Mouse (Mus musculus) layer of hippocampus, adult 18-20 months (tissue): ENCODE measurements around the gene Ddx54. TPM values are rescaled to one million over a fixed set of nuclear protein-coding genes. Genes with fewer than 3 reads are reported as not detected.

Experiments used
- DNase-seq, 2 experiments: peaks; one replicate each; pipeline ENCODE4 v3.0.0; 2022; ENCODE audit warnings: low spot score in 2 of 2
- total RNA-seq, 2 experiments: library from RNA; stranded (reverse); gene quantifications; 2 replicates each; pipeline ENCODE4 v1.2.3; 2021

Ddx54 gene
- total RNA-seq, 2 experiments from 2014 or later = 39.3 to 40.5 TPM

GRCm38 (mm10) chr5:120609246-120609775, 3.2 kb upstream of the Ddx54 start:
- no peak for DNase-seq

GRCm38 (mm10) chr5:120610906-120611305, 1.6 kb upstream of the Ddx54 start:
- no peak for DNase-seq

GRCm38 (mm10) chr5:120611416-120611815, 1.1 kb upstream of the Ddx54 start:
- DNase-seq = no peak

- DNase-seq = peak; percentile 100
Observed at GRCm38 (mm10) chr5:120612822-120613604, 474 bp downstream of the Ddx54 start.

GRCm38 (mm10) chr5:120615903-120616302, 3.4 kb downstream of the Ddx54 start:
- no peak for DNase-seq

- no peak for DNase-seq
Observed at GRCm38 (mm10) chr5:120618778-120619177, 6.2 kb downstream of the Ddx54 start.

GRCm38 (mm10) chr5:120619201-120619600, 6.7 kb downstream of the Ddx54 start:
- peak in 1 of 2 experiments; percentile 76 for DNase-seq

GRCm38 (mm10) chr5:120620375-120621077, 8.0 kb downstream of the Ddx54 start:
- peak; percentile 84 to 93 for DNase-seq

- peak in 1 of 2 experiments; percentile 33 for DNase-seq
Observed at GRCm38 (mm10) chr5:120621078-120621765, 8.7 kb downstream of the Ddx54 start.

GRCm38 (mm10) chr5:120621846-120622197, 9.3 kb downstream of the Ddx54 start:
- peak in 1 of 2 experiments; percentile 64 for DNase-seq

GRCm38 (mm10) chr5:120622198-120622851, 9.8 kb downstream of the Ddx54 start:
- DNase-seq = no peak

GRCm38 (mm10) chr5:120624427-120624826, 11.9 kb downstream of the Ddx54 start:
- no peak for DNase-seq

GRCm38 (mm10) chr5:120626399-120626798, 13.9 kb downstream of the Ddx54 start:
- no peak for DNase-seq

- no peak for DNase-seq
Observed at GRCm38 (mm10) chr5:120627515-120628300, 15.2 kb downstream of the Ddx54 start.

GRCm38 (mm10) chr5:120628624-120629023, 16.1 kb downstream of the Ddx54 start:
- no peak for DNase-seq

- DNase-seq = no peak
Observed at GRCm38 (mm10) chr5:120631128-120631527, 18.6 kb downstream of the Ddx54 start.

GRCm38 (mm10) chr5:120631892-120632291, 19.4 kb downstream of the Ddx54 start:
- no peak for DNase-seq

GRCm38 (mm10) chr5:120634131-120634530, 21.6 kb downstream of the Ddx54 start, which contains the start of gene Cfap73:
Cfap73 (minus strand) TSS chr5:120634235.
- DNase-seq = no peak

GRCm38 (mm10) chr5:120634860-120635259, 22.3 kb downstream of the Ddx54 start:
- no peak for DNase-seq

GRCm38 (mm10) chr5:120635633-120636032, 23.1 kb downstream of the Ddx54 start:
- no peak for DNase-seq
